ENCODE assay signal across 8 mouse cellular contexts in genomic region chr11:16951761-16952010, GRCm38 (mm10). TPM values are rescaled to one million over a fixed set of nuclear protein-coding genes. Genes with fewer than 3 reads are reported as not detected.
DNase-seq lines count a peak whose midpoint lies in the region; ATAC-seq and TF ChIP-seq lines count a peak whose summit lies in the region.

No protein-coding gene starts in this region.

- H3K36me3 ChIP-seq in liver, adult 2 months (ENCODE audit: control insufficient read depth, insufficient read depth, low read length), result no peaks in the 10 kb centered on the region
- peaks cover 6% of the 10 kb centered on the region; the same call in 1 of the 2 replicates for H3K36me3 ChIP-seq in embryonic facial prominence, embryonic 13.5 days
- no peaks in the 10 kb centered on the region for H3K36me3 ChIP-seq in limb, embryonic 11.5 days (ENCODE audit: control insufficient read depth, insufficient read depth, low read length)
- no peaks in the 10 kb centered on the region for H3K36me3 ChIP-seq in neural tube, embryonic 14.5 days (ENCODE audit: control insufficient read depth, insufficient read depth, low read length)

- TF ChIP-seq POLR2A in liver, adult 2 months (IDR thresholded peaks at IDR 0.05; ENCODE audit: extremely low read depth, insufficient read depth, low read length), result no peak

- no peak for ATAC-seq in embryonic facial prominence, embryonic 13.5 days (ENCODE audit: insufficient number of reproducible peaks, insufficient read depth, low FRiP score, low TSS enrichment, low read depth)
- ATAC-seq in limb, embryonic 11.5 days (ENCODE audit: insufficient number of reproducible peaks, low FRiP score, low TSS enrichment, low read depth), result no peak
- no peak for ATAC-seq in neural tube, embryonic 14.5 days (ENCODE audit: low read depth)

- no peaks in the 10 kb centered on the region for H3K4me1 ChIP-seq in liver, adult 2 months (ENCODE audit: control insufficient read depth, insufficient read depth, low read length)
- H3K4me1 ChIP-seq in embryonic facial prominence, embryonic 13.5 days, result peaks cover 16% of the 10 kb centered on the region
- no peaks in the 10 kb centered on the region for H3K4me1 ChIP-seq in limb, embryonic 11.5 days (ENCODE audit: control insufficient read depth, insufficient read depth, low read length)
- no peaks in the 10 kb centered on the region for H3K4me1 ChIP-seq in neural tube, embryonic 14.5 days (ENCODE audit: control insufficient read depth, insufficient read depth, low read length)

- H3K27me3 ChIP-seq in liver, adult 2 months (ENCODE audit: control insufficient read depth, insufficient read depth, low read length), result no peaks in the 10 kb centered on the region
- H3K27me3 ChIP-seq in embryonic facial prominence, embryonic 13.5 days, result no peaks in the 10 kb centered on the region
- no peaks in the 10 kb centered on the region for H3K27me3 ChIP-seq in limb, embryonic 11.5 days (ENCODE audit: control insufficient read depth, insufficient read depth, low read length)
- no peaks in the 10 kb centered on the region for H3K27me3 ChIP-seq in neural tube, embryonic 14.5 days (ENCODE audit: control insufficient read depth, insufficient read depth, low read length)

- H3K79me2 ChIP-seq in liver, adult 2 months (ENCODE audit: control insufficient read depth, insufficient read depth, low read length), result no peaks in the 10 kb centered on the region

- 2% methylated on average over 9 of the region's 9 CpGs for WGBS in liver, adult 2 months
- 7% methylated on average over 9 of the region's 9 CpGs for WGBS in embryonic facial prominence, embryonic 13.5 days
- 15% methylated on average over 9 of the region's 9 CpGs for WGBS in limb, embryonic 11.5 days
- WGBS in neural tube, embryonic 14.5 days, result 6% methylated on average over 9 of the region's 9 CpGs

- no peak for TF ChIP-seq CTCF in liver, adult 2 months (IDR thresholded peaks at IDR 0.05; ENCODE audit: low read depth, low read length)

- peak overlapping the region; percentile 69 for H3K4me2 ChIP-seq in embryonic facial prominence, embryonic 13.5 days
- H3K4me2 ChIP-seq in limb, embryonic 11.5 days (ENCODE audit: low read depth, severe bottlenecking), result peak overlapping the region; percentile 72
- H3K4me2 ChIP-seq in neural tube, embryonic 14.5 days (ENCODE audit: low read depth, low read length), result peak overlapping the region; percentile 63

- no peak for DNase-seq in liver, adult 2 months (ENCODE audit: extremely low read depth, low read depth, low spot score)
- DNase-seq in liver, result no peak
- no peak for DNase-seq in limb, embryonic 11.5 days (ENCODE audit: low spot score)
- no peak for DNase-seq in frontal cortex, postnatal 36 days (ENCODE audit: low spot score in 2 of 2)
- no peak for DNase-seq in right cerebral cortex, postnatal 14 days
- DNase-seq in embryo, embryonic 11 days, result no peak

- H3K4me3 ChIP-seq in liver, adult 2 months (ENCODE audit: insufficient read depth, low read depth, low read length), result peak overlapping the region; percentile 74
- H3K4me3 ChIP-seq in embryonic facial prominence, embryonic 13.5 days, result peak overlapping the region; percentile 60
- H3K4me3 ChIP-seq in limb, embryonic 11.5 days (ENCODE audit: low read depth, low read length), result peak overlapping the region; percentile 60
- peak overlapping the region; percentile 61 for H3K4me3 ChIP-seq in neural tube, embryonic 14.5 days (ENCODE audit: low read depth, low read length)

- no peak overlapping the region for H3K27ac ChIP-seq in liver, adult 2 months (replicated peaks; ENCODE audit: insufficient read depth, low read depth, low read length)
- peak overlapping the region; percentile 63; the same call in 1 of the 2 replicates for H3K27ac ChIP-seq in embryonic facial prominence, embryonic 13.5 days
- no peak overlapping the region for H3K27ac ChIP-seq in limb, embryonic 11.5 days (replicated peaks; ENCODE audit: low read depth, low read length)
- H3K27ac ChIP-seq in neural tube, embryonic 14.5 days (ENCODE audit: low read depth, low read length), result no peak overlapping the region

- H3K9me3 ChIP-seq in embryonic facial prominence, embryonic 13.5 days, result no peaks in the 10 kb centered on the region
- H3K9me3 ChIP-seq in limb, embryonic 11.5 days (ENCODE audit: control insufficient read depth, low read length), result no peaks in the 10 kb centered on the region
- no peaks in the 10 kb centered on the region for H3K9me3 ChIP-seq in neural tube, embryonic 14.5 days (ENCODE audit: control insufficient read depth, low read length)

- peak overlapping the region; percentile 55 for H3K9ac ChIP-seq in liver, adult 2 months (ENCODE audit: low read depth, low read length)
- H3K9ac ChIP-seq in embryonic facial prominence, embryonic 13.5 days, result peak overlapping the region; percentile 76
- peak overlapping the region; percentile 72 for H3K9ac ChIP-seq in limb, embryonic 11.5 days (ENCODE audit: low read length)
- peak overlapping the region; percentile 48 for H3K9ac ChIP-seq in neural tube, embryonic 14.5 days (replicated peaks; ENCODE audit: low read depth, low read length)

RNA-seq across cellular contexts. Expression of gene Fbxo48, which starts 0.5 kb away (rescaled TPM):
- under 0.01 and 0.27 TPM in 2 replicates for total RNA-seq in liver, adult 2 months (2014; rRNA removed)
- polyA plus RNA-seq in liver, adult 2 months (2012; rRNA removed), result not detected in 2 replicates
- 1.7 and 2.2 TPM in 2 replicates for polyA plus RNA-seq in embryonic facial prominence, embryonic 13.5 days (2015; fragmentation: Nextera tagmentation; extraction: Ambion mirVana)
- polyA plus RNA-seq in limb, embryonic 11.5 days (2014; fragmentation: Nextera tagmentation; extraction: Ambion mirVana), result 1.5 and 1.8 TPM in 2 replicates
- 0.60 and 0.91 TPM in 2 replicates for polyA plus RNA-seq in neural tube, embryonic 14.5 days (2014; fragmentation: Nextera tagmentation; extraction: Ambion mirVana)
